In genomic region chr5:10953512-10953911, GRCm38 (mm10) we compare ENCODE assay signal across 32 mouse cellular contexts. TPM values are rescaled to one million over a fixed set of nuclear protein-coding genes. Genes with fewer than 3 reads are reported as not detected.
"Had no signal": no experiment of that assay in that cellular context is flagged by ENCODE, and none has a peak within 500 bp of the region (broad histone marks: within the 10 kb centered on the region; RNA-seq: fewer than 3 reads in every experiment).

No protein-coding gene starts in this region.

RNA-seq across cellular contexts. Expression of gene Gm8857, which starts 5.9 kb away (rescaled TPM):
- total RNA-seq: common myeloid progenitor, adult 5-6 weeks; forebrain, postnatal 0 days; gastrocnemius, adult 18-20 months; gastrocnemius, adult 2 months; gastrocnemius, adult 8-10 months; gastrocnemius, postnatal 10 days; gastrocnemius, postnatal 14 days; gastrocnemius, postnatal 25 days; gastrocnemius, postnatal 36 days; gastrocnemius, postnatal 4 days; granulocyte monocyte progenitor cell, adult 5-6 weeks; heart, adult 18-20 months; heart, adult 2 months; heart, adult 8-10 months had no signal
- polyA plus RNA-seq: cortical plate, adult 2 months; embryonic facial prominence, embryonic 10.5 days; embryonic facial prominence, embryonic 11.5 days; embryonic facial prominence, embryonic 12.5 days; embryonic facial prominence, embryonic 13.5 days; embryonic facial prominence, embryonic 14.5 days; embryonic facial prominence, embryonic 15.5 days; erythroblast, embryonic 14.5 days; forebrain, embryonic 10.5 days; forebrain, embryonic 11.5 days; forebrain, embryonic 12.5 days; forebrain, embryonic 13.5 days; forebrain, embryonic 14.5 days; forebrain, embryonic 15.5 days; forebrain, embryonic 16.5 days; forebrain, postnatal 0 days; frontal cortex, adult 2 months; gonadal fat pad, adult 2 months; heart, adult 2 months; heart, embryonic 10.5 days had no signal

RNA-seq across cellular contexts. Expression of gene Gm8871, which starts 5.9 kb away (rescaled TPM):
- total RNA-seq: common myeloid progenitor, adult 5-6 weeks; forebrain, postnatal 0 days; gastrocnemius, adult 18-20 months; gastrocnemius, adult 2 months; gastrocnemius, adult 8-10 months; gastrocnemius, postnatal 10 days; gastrocnemius, postnatal 14 days; gastrocnemius, postnatal 25 days; gastrocnemius, postnatal 36 days; gastrocnemius, postnatal 4 days; granulocyte monocyte progenitor cell, adult 5-6 weeks; heart, adult 18-20 months; heart, adult 2 months; heart, adult 8-10 months had no signal
- polyA plus RNA-seq: cortical plate, adult 2 months; embryonic facial prominence, embryonic 10.5 days; embryonic facial prominence, embryonic 11.5 days; embryonic facial prominence, embryonic 12.5 days; embryonic facial prominence, embryonic 13.5 days; embryonic facial prominence, embryonic 14.5 days; embryonic facial prominence, embryonic 15.5 days; erythroblast, embryonic 14.5 days; forebrain, embryonic 10.5 days; forebrain, embryonic 11.5 days; forebrain, embryonic 12.5 days; forebrain, embryonic 13.5 days; forebrain, embryonic 14.5 days; forebrain, embryonic 15.5 days; forebrain, embryonic 16.5 days; forebrain, postnatal 0 days; frontal cortex, adult 2 months; gonadal fat pad, adult 2 months; heart, adult 2 months; heart, embryonic 10.5 days had no signal
